Mouse (Mus musculus) embryonic fibroblast, embryonic 13.5 days (primary cell): ENCODE measurements around the gene Eea1.
"Not testable (repeated sequence)": the region's sequence is repeated elsewhere in the genome, so short reads cannot be mapped to it uniquely, and the experiment has no call there.

Experiments
- CTCF ChIP-seq: IDR thresholded peaks from 2 replicates; pipeline ENCODE4 v1.5.1; 2011; ENCODE audit warnings: mild to moderate bottlenecking, control low read depth, low read length, moderate library complexity, borderline replicate concordance; ENCODE audit not compliant: insufficient read depth
- POLR2A ChIP-seq: IDR thresholded peaks from 2 replicates; pipeline ENCODE4 v1.6.1; 2011; ENCODE audit warnings: low read depth, mild to moderate bottlenecking, control low read depth, low read length, moderate library complexity

DNA sequence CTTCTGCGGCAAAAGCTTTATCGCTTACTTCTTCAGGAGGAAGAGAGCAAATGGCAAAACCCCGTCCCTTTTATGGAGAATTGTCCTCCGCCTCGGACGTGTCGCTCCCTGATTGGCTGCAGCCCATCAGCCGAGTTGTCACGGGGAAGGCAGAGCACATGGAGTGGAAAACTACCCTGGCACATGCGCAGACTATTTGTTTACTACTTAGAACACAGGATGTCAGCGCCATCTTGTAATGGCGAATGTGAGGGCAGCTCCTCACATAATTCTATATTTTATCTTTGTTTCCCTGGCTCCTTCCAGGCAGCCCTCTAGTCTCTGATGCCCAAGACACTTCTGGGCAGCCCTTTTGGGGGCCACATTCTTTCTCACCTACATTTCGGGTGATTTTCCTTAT is 6.8 kb upstream of the Eea1 start:
- TF ChIP-seq CTCF, POLR2A: not testable (repeated sequence)
